Mouse (Mus musculus): ENCODE results near the gene Eln. TPM values are rescaled to one million over a fixed set of nuclear protein-coding genes. Genes with fewer than 3 reads are reported as not detected.

The Eln gene
- polyA plus RNA-seq, 1 experiment from 2014 or later = 7.7 TPM

- H3K4me2 ChIP-seq (replicated peaks) = no peak overlapping the region
- no peaks in the 10 kb centered on the region for H3K36me3 ChIP-seq
- no peak overlapping the region for H3K4me3 ChIP-seq
- WGBS = 79% methylated on average over 2 of the region's 2 CpGs
- H3K27me3 ChIP-seq = no peaks in the 10 kb centered on the region
- no peaks in the 10 kb centered on the region for H3K4me1 ChIP-seq
- no peaks in the 10 kb centered on the region for H3K9me3 ChIP-seq
- H3K27ac ChIP-seq (replicated peaks) = no peak overlapping the region
- H3K9ac ChIP-seq (replicated peaks) = no peak overlapping the region
- no peak for ATAC-seq (replicated peaks)
These were observed 51.6 kb downstream of the Eln start for GRCm38 (mm10) chr5:134695539-134695938.

GRCm38 (mm10) chr5:134695082-134695481 lies 52.0 kb downstream of the Eln start:
- no peak overlapping the region for H3K27ac ChIP-seq (replicated peaks)
- no peak for ATAC-seq (replicated peaks)
- no peak overlapping the region for H3K4me2 ChIP-seq (replicated peaks)
- H3K4me1 ChIP-seq = no peaks in the 10 kb centered on the region
- no peaks in the 10 kb centered on the region for H3K9me3 ChIP-seq
- no peaks in the 10 kb centered on the region for H3K27me3 ChIP-seq
- no peak overlapping the region for H3K4me3 ChIP-seq
- no peaks in the 10 kb centered on the region for H3K36me3 ChIP-seq
- 13% methylated on average over 2 of the region's 2 CpGs for WGBS
- H3K9ac ChIP-seq (replicated peaks) = no peak overlapping the region

GRCm38 (mm10) chr5:134692704-134693103 lies 54.4 kb downstream of the Eln start:
- Histone ChIP-seq H3K27me3 (no peaks in the 10 kb centered on the region), H3K36me3 (no peaks in the 10 kb centered on the region), H3K4me1 (peaks cover 11% of the 10 kb centered on the region), H3K27ac (replicated peaks) (no peak overlapping the region), H3K4me2 (replicated peaks) (no peak overlapping the region), H3K9ac (replicated peaks) (no peak overlapping the region), H3K9me3 (no peaks in the 10 kb centered on the region), H3K4me3 (no peak overlapping the region)
- no peak for ATAC-seq (replicated peaks)
- WGBS = 90% methylated on average over 1 of the region's 1 CpGs

- Histone ChIP-seq H3K4me3 (peak overlapping the region; percentile 88), H3K9me3 (no peaks in the 10 kb centered on the region), H3K27me3 (no peaks in the 10 kb centered on the region), H3K4me1 (peaks cover 23% of the 10 kb centered on the region), H3K27ac (replicated peaks) (peak overlapping the region; percentile 94), H3K9ac (replicated peaks) (peak overlapping the region; percentile 49), H3K4me2 (replicated peaks) (peak overlapping the region; percentile 72), H3K36me3 (peaks cover 19% of the 10 kb centered on the region)
- WGBS = 0% methylated on average over 38 of the region's 38 CpGs
- ATAC-seq (replicated peaks) = peak; percentile 97
These were observed 58.3 kb downstream of the Eln start for GRCm38 (mm10) chr5:134688718-134689284.

- under 1% methylated on average over 53 of the region's 69 CpGs for WGBS
- Histone ChIP-seq H3K4me1 (peaks cover 23% of the 10 kb centered on the region), H3K4me3 (peak within 1 kb of the TSS; percentile 88), H3K4me2 (replicated peaks) (peak within 1 kb of the TSS; percentile 72), H3K9ac (replicated peaks) (peak within 1 kb of the TSS; percentile 85), H3K27ac (replicated peaks) (peak within 1 kb of the TSS; percentile 94), H3K27me3 (no peaks in the 10 kb centered on the region), H3K36me3 (peaks cover 23% of the 10 kb centered on the region), H3K9me3 (no peaks in the 10 kb centered on the region)
- peak; percentile 39 for ATAC-seq (replicated peaks)
These were observed 58.9 kb downstream of the Eln start, which contains the start of gene Limk1 for GRCm38 (mm10) chr5:134688086-134688717. TSS of gene Limk1 (minus strand) at chr5:134688598.

GRCm38 (mm10) chr5:134687187-134687586 lies 59.9 kb downstream of the Eln start:
- no peaks in the 10 kb centered on the region for H3K27me3 ChIP-seq

GRCm38 (mm10) chr5:134686541-134686940 lies 60.6 kb downstream of the Eln start:
- peaks cover 23% of the 10 kb centered on the region for H3K4me1 ChIP-seq
- ATAC-seq (replicated peaks) = no peak
- WGBS = 86% methylated on average over 6 of the region's 6 CpGs
- no peak overlapping the region for H3K27ac ChIP-seq (replicated peaks)
- H3K9ac ChIP-seq (replicated peaks) = no peak overlapping the region
- H3K4me3 ChIP-seq = no peak overlapping the region
- H3K36me3 ChIP-seq = peaks cover 30% of the 10 kb centered on the region
- no peaks in the 10 kb centered on the region for H3K27me3 ChIP-seq
- H3K9me3 ChIP-seq = no peaks in the 10 kb centered on the region
- H3K4me2 ChIP-seq (replicated peaks) = no peak overlapping the region

More at GRCm38 (mm10) chr5:134687187-134687586, 59.9 kb downstream of the Eln start:
- Histone ChIP-seq H3K36me3 (peaks cover 30% of the 10 kb centered on the region), H3K4me3 (peak overlapping the region; percentile 88), H3K4me2 (replicated peaks) (peak overlapping the region; percentile 72), H3K27ac (replicated peaks) (no peak overlapping the region), H3K9ac (replicated peaks) (peak overlapping the region; percentile 85; the same call in 1 of the 2 replicates), H3K4me1 (peaks cover 23% of the 10 kb centered on the region), H3K9me3 (no peaks in the 10 kb centered on the region)
- ATAC-seq (replicated peaks) = no peak
- WGBS = 77% methylated on average over 1 of the region's 1 CpGs

- H3K27ac ChIP-seq (replicated peaks) = no peak overlapping the region
- H3K4me3 ChIP-seq = no peak overlapping the region
- H3K4me2 ChIP-seq (replicated peaks) = no peak overlapping the region
- no peaks in the 10 kb centered on the region for H3K9me3 ChIP-seq
- no peak for ATAC-seq (replicated peaks)
- H3K36me3 ChIP-seq = peaks cover 30% of the 10 kb centered on the region
- H3K27me3 ChIP-seq = no peaks in the 10 kb centered on the region
- H3K4me1 ChIP-seq = peaks cover 18% of the 10 kb centered on the region
- 72% methylated on average over 2 of the region's 2 CpGs for WGBS
- H3K9ac ChIP-seq (replicated peaks) = no peak overlapping the region
These were observed 62.7 kb downstream of the Eln start for GRCm38 (mm10) chr5:134684398-134684797.

- no peaks in the 10 kb centered on the region for H3K9me3 ChIP-seq
- no peak overlapping the region for H3K27ac ChIP-seq (replicated peaks)
- peaks cover 33% of the 10 kb centered on the region for H3K36me3 ChIP-seq
- no peak overlapping the region for H3K4me2 ChIP-seq (replicated peaks)
- H3K9ac ChIP-seq (replicated peaks) = no peak overlapping the region
- WGBS = 62% methylated on average over 2 of the region's 2 CpGs
- no peaks in the 10 kb centered on the region for H3K27me3 ChIP-seq
- H3K4me3 ChIP-seq = no peak overlapping the region
- peaks cover 15% of the 10 kb centered on the region for H3K4me1 ChIP-seq
- ATAC-seq (replicated peaks) = no peak
These were observed 63.3 kb downstream of the Eln start for GRCm38 (mm10) chr5:134683813-134684212.

- peaks cover 27% of the 10 kb centered on the region for H3K36me3 ChIP-seq
- 89% methylated on average over 12 of the region's 12 CpGs for WGBS
- H3K4me3 ChIP-seq = no peak overlapping the region
- H3K9ac ChIP-seq (replicated peaks) = no peak overlapping the region
- H3K4me2 ChIP-seq (replicated peaks) = no peak overlapping the region
- no peak for ATAC-seq (replicated peaks)
- peaks cover 16% of the 10 kb centered on the region for H3K4me1 ChIP-seq
- no peaks in the 10 kb centered on the region for H3K9me3 ChIP-seq
- no peaks in the 10 kb centered on the region for H3K27me3 ChIP-seq
- H3K27ac ChIP-seq (replicated peaks) = no peak overlapping the region
These were observed 66.9 kb downstream of the Eln start for GRCm38 (mm10) chr5:134680238-134680637.

GRCm38 (mm10) chr5:134678827-134679546 lies 68.1 kb downstream of the Eln start:
- Histone ChIP-seq H3K36me3 (peaks cover 16% of the 10 kb centered on the region), H3K27me3 (no peaks in the 10 kb centered on the region), H3K4me1 (peaks cover 16% of the 10 kb centered on the region), H3K4me3 (no peak overlapping the region), H3K27ac (replicated peaks) (no peak overlapping the region), H3K9ac (replicated peaks) (no peak overlapping the region), H3K4me2 (replicated peaks) (no peak overlapping the region), H3K9me3 (no peaks in the 10 kb centered on the region)
- no peak for ATAC-seq (replicated peaks)
- WGBS = 72% methylated on average over 8 of the region's 8 CpGs

GRCm38 (mm10) chr5:134678031-134678430 lies 69.1 kb downstream of the Eln start:
- Histone ChIP-seq H3K27me3 (no peaks in the 10 kb centered on the region), H3K4me1 (peaks cover 16% of the 10 kb centered on the region), H3K9me3 (no peaks in the 10 kb centered on the region), H3K4me2 (replicated peaks) (no peak overlapping the region), H3K9ac (replicated peaks) (no peak overlapping the region), H3K27ac (replicated peaks) (no peak overlapping the region), H3K4me3 (no peak overlapping the region), H3K36me3 (peaks cover 9% of the 10 kb centered on the region; the same call in 1 of the 2 replicates)
- no peak for ATAC-seq (replicated peaks)
- 86% methylated on average over 3 of the region's 3 CpGs for WGBS

Measured in forebrain, embryonic 15.5 days (tissue).